ENCODE assay signal across 15 mouse cellular contexts in the genomic region with DNA sequence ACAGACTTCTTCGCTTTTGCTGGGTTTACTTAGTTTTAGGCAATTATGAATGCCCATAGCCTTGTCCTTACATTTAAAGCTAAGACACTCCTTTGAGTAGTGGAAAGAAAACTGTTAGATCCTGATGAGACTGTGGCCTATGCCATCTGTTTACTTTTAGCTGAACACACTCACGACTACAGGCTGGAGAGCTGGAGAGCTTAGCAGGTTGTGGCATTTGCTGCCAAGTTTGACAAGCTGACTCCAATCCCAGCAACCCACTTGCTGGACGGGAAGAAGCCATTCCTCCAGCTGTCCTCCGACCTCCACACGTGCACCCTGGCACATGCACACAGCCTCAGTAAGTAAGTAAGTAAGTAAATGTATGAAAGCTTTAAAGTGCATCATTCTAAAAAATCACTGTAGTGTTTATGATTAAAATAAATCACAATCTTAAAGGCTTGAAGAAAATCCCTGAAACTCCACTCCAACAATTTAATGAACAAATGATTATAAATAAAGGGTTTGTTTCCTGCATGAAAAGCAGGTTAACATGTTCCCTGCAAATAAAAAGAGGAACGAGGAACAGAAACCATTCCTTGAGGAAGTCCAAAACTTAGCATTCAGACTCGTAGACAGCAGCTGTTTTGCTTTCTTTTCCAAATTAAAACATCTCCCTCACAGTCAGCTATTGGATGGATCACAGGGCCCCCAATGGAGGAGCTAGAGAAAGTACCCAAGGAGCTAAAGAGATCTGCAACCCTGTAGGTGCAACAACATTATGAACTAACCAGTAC. TPM values are rescaled to one million over a fixed set of nuclear protein-coding genes. Genes with fewer than 3 reads are reported as not detected.
DNase-seq lines count a peak whose midpoint lies in the region; ATAC-seq and TF ChIP-seq lines count a peak whose summit lies in the region.
"Had no signal": no experiment of that assay in that cellular context is flagged by ENCODE, and none has a peak within 500 bp of the region (broad histone marks: within the 10 kb centered on the region; RNA-seq: fewer than 3 reads in every experiment).

No protein-coding gene starts in this region.

- no peak overlapping the region for H3K4me3 ChIP-seq in hindbrain, embryonic 16.5 days (ENCODE audit: low read length)
- no peak overlapping the region for H3K4me3 ChIP-seq in hindbrain, embryonic 11.5 days (ENCODE audit: low read depth, low read length)
- H3K4me3 ChIP-seq in bone marrow macrophage, adult 2 months (ENCODE audit: insufficient read depth, low read length): no peak overlapping the region
- H3K4me3 ChIP-seq: erythroblast, embryonic 14.5 days; kidney, embryonic 15.5 days; liver, embryonic 15.5 days had no signal

- 61% methylated on average over 7 of the region's 7 CpGs for WGBS in hindbrain, embryonic 16.5 days
- 70% methylated on average over 7 of the region's 7 CpGs for WGBS in hindbrain, embryonic 11.5 days

- TF ChIP-seq POLR2A in bone marrow macrophage, adult 2 months (IDR thresholded peaks at IDR 0.05; ENCODE audit: borderline replicate concordance, low read depth, low read length): no peak

- no peak overlapping the region for H3K27ac ChIP-seq in hindbrain, embryonic 16.5 days (ENCODE audit: low read depth, low read length)
- H3K27ac ChIP-seq in hindbrain, embryonic 11.5 days (ENCODE audit: low read depth, low read length): no peak overlapping the region
- peak overlapping the region; percentile 10; the same call in 1 of the 2 replicates for H3K27ac ChIP-seq in bone marrow macrophage, adult 2 months (ENCODE audit: insufficient read depth, low read depth, low read length)
- H3K27ac ChIP-seq: kidney, embryonic 15.5 days; liver, embryonic 15.5 days had no signal

- H3K9ac ChIP-seq in hindbrain, embryonic 16.5 days (ENCODE audit: low read depth, low read length): no peak overlapping the region
- no peak overlapping the region for H3K9ac ChIP-seq in hindbrain, embryonic 11.5 days (ENCODE audit: low read depth, low read length)
- H3K9ac ChIP-seq: kidney, embryonic 15.5 days; liver, embryonic 15.5 days had no signal

- no peaks in the 10 kb centered on the region; the same call in 1 of the 2 replicates for H3K4me1 ChIP-seq in hindbrain, embryonic 16.5 days (ENCODE audit: control insufficient read depth, insufficient read depth, low read depth, low read length)
- no peaks in the 10 kb centered on the region for H3K4me1 ChIP-seq in hindbrain, embryonic 11.5 days (replicated peaks; ENCODE audit: control insufficient read depth, insufficient read depth, low read length)
- peaks cover 10% of the 10 kb centered on the region for H3K4me1 ChIP-seq in bone marrow macrophage, adult 2 months (ENCODE audit: control insufficient read depth, insufficient read depth, low read length)
- H3K4me1 ChIP-seq: kidney, embryonic 15.5 days; liver, embryonic 15.5 days had no signal

- H3K27me3 ChIP-seq in hindbrain, embryonic 16.5 days (replicated peaks; ENCODE audit: control insufficient read depth, insufficient read depth, low read length): no peaks in the 10 kb centered on the region
- H3K27me3 ChIP-seq in hindbrain, embryonic 11.5 days (ENCODE audit: control insufficient read depth, insufficient read depth, low read length): no peaks in the 10 kb centered on the region
- H3K27me3 ChIP-seq: CH12.LX; kidney, embryonic 15.5 days; liver, embryonic 15.5 days had no signal

- H3K36me3 ChIP-seq in hindbrain, embryonic 16.5 days (ENCODE audit: control insufficient read depth, insufficient read depth, low read length): no peaks in the 10 kb centered on the region
- no peaks in the 10 kb centered on the region for H3K36me3 ChIP-seq in hindbrain, embryonic 11.5 days (ENCODE audit: control insufficient read depth, insufficient read depth, low read length)
- H3K36me3 ChIP-seq: kidney, embryonic 15.5 days; liver, embryonic 15.5 days had no signal

- H3K4me2 ChIP-seq in hindbrain, embryonic 16.5 days (ENCODE audit: low read length): no peak overlapping the region
- no peak overlapping the region for H3K4me2 ChIP-seq in hindbrain, embryonic 11.5 days (replicated peaks; ENCODE audit: low read depth, low read length)
- H3K4me2 ChIP-seq: kidney, embryonic 15.5 days; liver, embryonic 15.5 days had no signal

- no peak for DNase-seq in hindbrain, embryonic 11.5 days (ENCODE audit: low spot score)
- peak; percentile 10 for DNase-seq in NIH3T3 (ENCODE audit: low read depth)
- DNase-seq in cerebellum, postnatal 14 days: peak; percentile 70 to 76
- no peak for DNase-seq in adrenal gland, adult (ENCODE audit: inconsistent age in 2 of 2, low spot score in 1 of 2)
- DNase-seq: adrenal gland, adult 8-10 months; gastrocnemius, postnatal 10 days had no signal

- no peaks in the 10 kb centered on the region for H3K9me3 ChIP-seq in hindbrain, embryonic 16.5 days (ENCODE audit: control insufficient read depth, low read length)
- H3K9me3 ChIP-seq in hindbrain, embryonic 11.5 days (ENCODE audit: control insufficient read depth, low read length): no peaks in the 10 kb centered on the region
- H3K9me3 ChIP-seq: kidney, embryonic 15.5 days; liver, embryonic 15.5 days had no signal

- ATAC-seq in hindbrain, embryonic 16.5 days: peak; percentile 81
- ATAC-seq in hindbrain, embryonic 11.5 days (ENCODE audit: low FRiP score): no peak
- ATAC-seq in monocyte, adult 5-6 weeks (replicated peaks; ENCODE audit: insufficient number of reproducible peaks, low FRiP score, low TSS enrichment, poor library complexity, severe bottlenecking): no peak
- ATAC-seq: Patski had no signal

- no peak for TF ChIP-seq CTCF in bone marrow macrophage, adult 2 months (IDR thresholded peaks at IDR 0.05; ENCODE audit: low read depth, low read length)

RNA-seq across cellular contexts. Expression of gene Galnt3, which starts 33.5 kb away (rescaled TPM):
- 0.85 and 1.0 TPM in 2 replicates for polyA plus RNA-seq in hindbrain, embryonic 16.5 days (2015; fragmentation: Nextera tagmentation; extraction: Ambion mirVana)
- 1.6 and 2.5 TPM in 2 replicates for polyA plus RNA-seq in hindbrain, embryonic 11.5 days (2014; fragmentation: Nextera tagmentation; extraction: Ambion mirVana)
- 0.31 and 0.87 TPM in 2 replicates for polyA plus RNA-seq in bone marrow macrophage, adult 2 months (2012; ENCODE audit: insufficient read depth, insufficient read length, missing spikeins)
- total RNA-seq in monocyte, adult 5-6 weeks (2017): 2.9 to 20.3 TPM (median 4.0 TPM) in 3 replicates
- total RNA-seq: megakaryocyte-erythroid progenitor cell, adult 5-6 weeks had no signal
- polyA plus RNA-seq: erythroblast, embryonic 14.5 days had no signal

Comparison
In these comparisons a context has a peak if more than half of its experiments do, and no peak if none do; other contexts are left out.
1. DNase-seq: peak in NIH3T3 (single experiment) and cerebellum, postnatal 14 days (2 of 2); none in hindbrain, embryonic 11.5 days (single experiment) and adrenal gland, adult (0 of 2).